Mouse (Mus musculus): Measurements from ENCODE around the gene Akap2. TPM values are rescaled to one million over a fixed set of nuclear protein-coding genes. Genes with fewer than 3 reads are reported as not detected.
A peak's percentile ranks its signal among the peaks of the same experiment; 100 is the strongest.

Gene Akap2
- polyA plus RNA-seq, 1 experiment = 20.8 TPM

DNA sequence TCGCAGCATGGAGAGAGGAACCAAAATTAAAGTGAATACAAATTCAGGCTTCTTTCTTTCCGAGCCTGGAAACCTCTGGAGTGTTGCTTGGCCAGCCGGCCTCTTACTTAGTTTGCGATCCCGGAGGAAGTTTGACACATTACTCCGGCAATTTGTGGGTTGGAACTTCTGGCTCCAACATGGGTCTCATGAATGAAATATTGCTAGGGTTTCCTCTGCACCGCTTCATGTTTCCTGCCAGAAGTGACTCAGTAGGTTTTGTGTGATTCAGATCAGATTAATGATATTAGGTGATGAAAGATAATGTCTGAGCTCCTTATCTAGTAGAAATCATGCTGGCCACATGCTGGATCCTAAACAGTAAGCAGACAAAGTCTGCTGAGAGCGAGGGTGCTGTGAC lies 144.4 kb downstream of the Akap2 start:
- TF ChIP-seq CTCF (IDR thresholded peaks at IDR 0.05; ENCODE audit: extremely low read depth, insufficient read depth, low read length) (no peak), POLR2A (IDR thresholded peaks at IDR 0.05; ENCODE audit: extremely low read depth, insufficient read depth, low read length) (no peak)
- H3K4me1 ChIP-seq (ENCODE audit: control insufficient read depth, insufficient read depth, low read length) = peaks cover 5% of the 10 kb centered on the region
- no peak overlapping the region for H3K27ac ChIP-seq (ENCODE audit: insufficient read depth, low read length)
- H3K4me3 ChIP-seq (ENCODE audit: insufficient read depth, low read length) = no peak overlapping the region

DNA sequence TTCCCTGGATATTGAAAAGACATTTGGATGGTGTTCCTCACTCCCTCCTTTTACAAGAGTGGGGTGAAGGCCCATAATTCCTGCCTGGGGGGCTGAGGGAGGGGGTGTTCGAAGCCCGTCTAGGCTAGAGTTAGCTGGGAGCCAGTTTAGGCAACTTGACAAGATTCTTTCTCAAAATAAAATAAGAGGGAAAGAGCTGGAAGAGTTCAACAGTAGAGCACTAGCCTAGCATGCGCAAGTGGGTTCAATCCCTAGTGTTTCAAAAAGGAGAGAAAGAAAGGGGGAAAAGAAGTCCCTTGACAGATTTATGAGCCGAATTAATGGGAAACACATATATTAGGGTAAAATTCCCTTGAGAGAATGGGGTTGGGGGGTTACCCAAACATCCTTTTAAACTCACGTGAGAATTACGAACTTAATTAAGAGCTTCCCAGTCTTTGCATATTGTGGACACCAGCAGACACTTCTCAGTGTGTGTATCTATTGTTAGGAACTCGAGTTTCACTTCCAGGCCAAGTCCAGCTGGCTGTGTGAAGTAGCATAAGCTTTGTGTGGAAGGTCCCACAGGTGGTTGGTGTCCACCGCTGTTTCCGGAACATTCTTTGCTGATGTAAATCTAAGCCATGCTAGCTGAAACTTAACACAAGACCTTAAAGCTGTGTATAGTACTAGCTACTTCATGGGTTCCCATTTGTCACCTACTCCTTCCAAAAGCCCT lies 145.0 kb downstream of the Akap2 start:
- Histone ChIP-seq H3K4me1 (ENCODE audit: control insufficient read depth, insufficient read depth, low read length) (peaks cover 8% of the 10 kb centered on the region), H3K27ac (ENCODE audit: insufficient read depth, low read length) (no peak overlapping the region), H3K4me3 (ENCODE audit: insufficient read depth, low read length) (no peak overlapping the region)
- no peak for TF ChIP-seq CTCF (IDR thresholded peaks at IDR 0.05; ENCODE audit: extremely low read depth, insufficient read depth, low read length)
- no peak for TF ChIP-seq POLR2A (IDR thresholded peaks at IDR 0.05; ENCODE audit: extremely low read depth, insufficient read depth, low read length)

DNA sequence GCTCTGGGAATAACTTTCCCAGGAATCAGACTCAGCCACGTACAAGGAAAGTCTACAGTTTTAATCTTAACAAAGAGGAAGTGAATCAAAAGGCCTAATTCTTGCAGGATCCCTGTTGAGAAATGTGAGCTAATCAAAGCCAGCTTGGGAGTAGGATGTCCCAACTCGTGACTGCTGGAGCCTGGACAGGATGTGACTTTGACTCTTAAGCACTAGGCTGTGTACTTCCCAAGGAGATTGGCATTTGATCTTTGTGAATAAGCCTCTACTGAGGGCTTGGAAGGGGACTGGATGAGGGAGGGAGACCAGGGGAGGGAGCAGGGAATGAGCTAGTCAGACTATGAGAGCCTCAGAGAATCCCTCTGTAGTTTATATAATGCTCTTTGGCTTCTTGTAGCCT lies 148.6 kb downstream of the Akap2 start:
- Histone ChIP-seq H3K27ac (ENCODE audit: insufficient read depth, low read length) (no peak overlapping the region), H3K4me3 (ENCODE audit: insufficient read depth, low read length) (no peak overlapping the region), H3K4me1 (ENCODE audit: control insufficient read depth, insufficient read depth, low read length) (peaks cover 8% of the 10 kb centered on the region)
- TF ChIP-seq CTCF (IDR thresholded peaks at IDR 0.05; ENCODE audit: extremely low read depth, insufficient read depth, low read length) (no peak), POLR2A (IDR thresholded peaks at IDR 0.05; ENCODE audit: extremely low read depth, insufficient read depth, low read length) (no peak)

DNA sequence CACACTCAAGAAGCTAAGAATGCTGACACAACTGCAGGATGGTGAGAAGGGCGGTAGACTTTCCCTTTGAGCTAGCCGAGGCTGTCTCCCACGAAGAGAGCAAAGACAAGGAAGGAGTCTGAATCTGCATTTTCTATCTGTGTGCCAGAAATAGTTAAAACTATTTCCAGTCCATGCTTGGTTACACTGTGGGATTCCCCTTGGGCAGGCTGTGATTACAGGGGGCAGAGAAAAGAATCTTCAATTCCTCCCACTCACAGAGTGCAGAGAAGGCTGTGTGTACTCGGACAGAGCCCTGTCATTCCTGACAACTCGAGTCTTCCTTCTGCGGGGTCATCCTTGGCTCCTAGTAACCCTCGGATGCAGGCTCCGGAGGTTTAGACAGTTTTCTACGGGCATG lies 149.5 kb downstream of the Akap2 start:
- no peak overlapping the region for H3K27ac ChIP-seq (ENCODE audit: insufficient read depth, low read length)
- H3K4me3 ChIP-seq (ENCODE audit: insufficient read depth, low read length) = no peak overlapping the region
- TF ChIP-seq CTCF (IDR thresholded peaks at IDR 0.05; ENCODE audit: extremely low read depth, insufficient read depth, low read length) (no peak), POLR2A (IDR thresholded peaks at IDR 0.05; ENCODE audit: extremely low read depth, insufficient read depth, low read length) (no peak)

DNA sequence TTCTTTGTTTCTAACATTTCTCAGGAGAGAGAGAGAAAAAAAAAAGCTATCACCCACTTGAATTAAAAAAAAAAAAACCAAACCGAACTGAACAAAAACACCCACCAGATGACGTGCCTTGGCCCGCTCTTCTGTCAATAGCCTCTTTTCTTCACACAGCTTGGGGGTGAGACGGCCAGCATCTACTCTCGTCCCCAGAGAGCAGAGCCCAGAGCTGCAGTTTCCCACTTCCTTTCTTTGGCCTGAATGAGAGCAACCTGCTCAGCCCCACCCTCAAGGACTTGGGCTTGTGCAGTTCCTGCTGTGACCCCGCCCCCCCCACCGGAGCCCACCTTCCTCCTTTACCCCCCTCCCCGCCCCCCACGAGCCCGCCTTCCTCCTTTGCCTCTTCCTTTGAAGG lies 150.0 kb downstream of the Akap2 start:
- TF ChIP-seq CTCF (IDR thresholded peaks at IDR 0.05; ENCODE audit: extremely low read depth, insufficient read depth, low read length) = no peak
- TF ChIP-seq POLR2A (IDR thresholded peaks at IDR 0.05; ENCODE audit: extremely low read depth, insufficient read depth, low read length) = no peak
- Histone ChIP-seq H3K27ac (ENCODE audit: insufficient read depth, low read length) (no peak overlapping the region), H3K4me1 (ENCODE audit: control insufficient read depth, insufficient read depth, low read length) (peaks cover 8% of the 10 kb centered on the region), H3K4me3 (ENCODE audit: insufficient read depth, low read length) (no peak overlapping the region)

More for the DNA sequence above, 149.5 kb downstream of the Akap2 start:
- H3K4me1 ChIP-seq (ENCODE audit: control insufficient read depth, insufficient read depth, low read length) = peaks cover 8% of the 10 kb centered on the region

DNA sequence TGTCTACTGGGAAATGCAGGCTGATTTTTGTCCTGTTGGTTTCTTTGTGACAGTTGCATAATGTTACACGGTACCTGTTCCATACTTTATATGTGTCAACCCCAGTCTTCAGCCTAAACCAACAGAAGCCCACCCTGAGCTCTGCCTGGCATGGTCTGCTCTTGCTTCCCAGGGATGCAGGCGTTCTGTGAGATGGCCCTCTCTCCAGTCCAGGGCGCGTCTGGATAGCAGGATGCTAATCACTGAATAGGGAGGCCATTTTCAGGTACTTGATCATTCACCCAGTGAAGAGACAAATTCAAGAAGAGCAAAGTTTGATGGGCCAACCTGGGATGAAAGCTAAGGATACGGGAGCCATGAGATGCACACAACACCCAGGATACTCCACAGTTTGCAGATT lies 161.7 kb downstream of the Akap2 start:
- TF ChIP-seq CTCF (IDR thresholded peaks at IDR 0.05; ENCODE audit: extremely low read depth, insufficient read depth, low read length) (no peak), POLR2A (IDR thresholded peaks at IDR 0.05; ENCODE audit: extremely low read depth, insufficient read depth, low read length) (no peak)
- Histone ChIP-seq H3K27ac (ENCODE audit: insufficient read depth, low read length) (no peak overlapping the region), H3K4me3 (ENCODE audit: insufficient read depth, low read length) (no peak overlapping the region), H3K4me1 (ENCODE audit: control insufficient read depth, insufficient read depth, low read length) (no peaks in the 10 kb centered on the region)

DNA sequence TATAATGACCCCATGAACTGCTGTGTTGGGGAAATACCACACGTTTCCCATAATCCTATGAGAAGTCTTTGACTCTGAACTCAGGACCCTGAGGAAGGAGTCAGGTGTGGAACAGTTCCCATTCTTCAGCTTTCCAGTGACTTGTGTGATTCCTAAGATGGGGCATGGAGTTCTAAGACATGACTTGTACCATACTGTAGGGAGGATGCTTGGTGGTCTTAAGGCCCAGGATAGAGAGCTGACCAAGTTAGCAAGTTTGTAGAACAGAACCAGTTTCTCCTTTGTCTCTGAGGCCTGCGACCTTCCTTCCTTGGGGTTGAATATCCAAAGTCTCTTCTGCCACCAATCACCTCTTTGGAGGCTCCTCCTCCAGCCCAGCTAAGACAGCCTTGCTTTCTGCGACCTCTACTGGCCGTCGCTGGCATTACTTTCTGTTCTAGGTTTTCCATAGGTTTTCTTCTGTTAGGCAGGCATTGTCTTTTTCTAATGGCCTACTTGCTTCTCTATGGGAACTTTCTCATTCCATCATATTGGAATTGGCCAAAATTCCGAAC lies 162.4 kb downstream of the Akap2 start:
- H3K27ac ChIP-seq (ENCODE audit: insufficient read depth, low read length) = no peak overlapping the region
- no peaks in the 10 kb centered on the region for H3K4me1 ChIP-seq (ENCODE audit: control insufficient read depth, insufficient read depth, low read length)
- TF ChIP-seq CTCF (IDR thresholded peaks at IDR 0.05; ENCODE audit: extremely low read depth, insufficient read depth, low read length) (peak; percentile 89), POLR2A (IDR thresholded peaks at IDR 0.05; ENCODE audit: extremely low read depth, insufficient read depth, low read length) (no peak)
- H3K4me3 ChIP-seq (ENCODE audit: insufficient read depth, low read length) = no peak overlapping the region

DNA sequence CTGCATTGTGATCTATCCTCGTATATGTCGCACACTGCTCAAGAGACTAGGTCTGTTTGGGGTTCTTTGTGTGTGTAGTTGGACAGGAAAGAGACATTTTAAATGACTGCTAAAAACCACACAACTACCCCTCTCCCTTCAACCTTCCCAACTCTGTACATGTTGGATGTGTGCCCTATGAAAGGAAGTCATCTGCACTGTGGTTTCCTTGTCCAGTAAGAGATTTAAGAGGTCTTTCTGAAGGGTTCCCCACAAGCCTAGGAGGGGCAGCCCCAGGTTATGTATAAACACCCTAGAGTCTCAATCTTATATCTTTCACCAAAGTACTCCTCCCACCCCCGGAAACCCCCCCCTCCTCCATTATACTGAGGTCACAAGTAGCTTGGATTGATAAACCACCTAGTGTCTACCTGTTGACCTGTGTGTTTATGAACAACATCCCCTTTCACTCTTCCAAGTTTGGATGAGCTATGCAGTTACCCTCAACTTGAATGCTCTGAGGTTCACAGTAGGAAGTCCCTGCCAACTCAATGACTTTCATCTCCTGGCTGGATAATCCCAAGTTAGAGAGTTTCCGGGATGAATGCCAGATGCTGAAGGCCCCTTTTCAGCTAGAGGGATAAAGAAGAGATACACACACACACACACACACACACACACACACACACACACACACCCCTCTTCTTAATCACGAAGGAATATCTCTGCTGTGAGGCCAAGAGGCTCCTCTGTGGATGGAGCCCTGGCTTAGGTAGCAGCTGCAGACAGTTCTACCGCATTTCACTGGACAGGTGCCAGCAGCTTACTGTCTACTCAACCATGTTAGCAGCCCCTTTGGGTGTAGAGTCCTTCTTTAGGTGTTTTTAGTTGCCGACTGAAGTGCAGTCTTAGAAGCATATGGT lies 166.3 kb downstream of the Akap2 start:
- H3K4me3 ChIP-seq (ENCODE audit: insufficient read depth, low read length) = no peak overlapping the region

DNA sequence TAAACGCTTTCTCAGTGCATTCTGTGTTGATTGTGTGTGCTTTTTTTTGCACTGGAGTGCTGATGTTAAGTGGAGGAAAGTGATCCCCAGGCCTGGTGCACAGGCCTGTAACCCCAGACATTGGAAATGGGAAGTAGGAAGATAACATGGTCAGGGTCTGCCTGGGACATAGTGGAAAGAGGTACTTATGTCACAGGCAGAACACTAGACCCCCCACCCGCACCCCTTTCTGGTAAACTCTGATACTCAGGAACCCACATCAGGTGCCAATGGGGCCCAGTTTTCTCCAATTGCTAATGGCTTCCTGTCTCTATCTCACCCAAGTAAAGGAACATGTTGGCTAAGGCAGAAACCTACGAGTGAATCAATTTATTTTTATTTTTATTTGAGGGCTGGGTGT lies 167.1 kb downstream of the Akap2 start:
- no peak overlapping the region for H3K27ac ChIP-seq (ENCODE audit: insufficient read depth, low read length)
- TF ChIP-seq CTCF (IDR thresholded peaks at IDR 0.05; ENCODE audit: extremely low read depth, insufficient read depth, low read length) (no peak), POLR2A (IDR thresholded peaks at IDR 0.05; ENCODE audit: extremely low read depth, insufficient read depth, low read length) (no peak)
- no peaks in the 10 kb centered on the region for H3K4me1 ChIP-seq (ENCODE audit: control insufficient read depth, insufficient read depth, low read length)
- no peak overlapping the region for H3K4me3 ChIP-seq (ENCODE audit: insufficient read depth, low read length)

More for the DNA sequence above, 166.3 kb downstream of the Akap2 start:
- Histone ChIP-seq H3K4me1 (ENCODE audit: control insufficient read depth, insufficient read depth, low read length) (no peaks in the 10 kb centered on the region), H3K27ac (ENCODE audit: insufficient read depth, low read length) (no peak overlapping the region)
- TF ChIP-seq POLR2A (IDR thresholded peaks at IDR 0.05; ENCODE audit: extremely low read depth, insufficient read depth, low read length) (no peak), CTCF (IDR thresholded peaks at IDR 0.05; ENCODE audit: extremely low read depth, insufficient read depth, low read length) (no peak)

All from cortical plate, adult 2 months (tissue).